Mouse (Mus musculus) heart, adult 2 months (tissue): ENCODE results near the gene Ptdss2. TPM values are rescaled to one million over a fixed set of nuclear protein-coding genes. Genes with fewer than 3 reads are reported as not detected.

Experiments
- DNase-seq, 2 experiments: peaks; one replicate each; pipeline ENCODE4 v3.0.0; 2021
- H3K27ac ChIP-seq: fragments of 200-600 bp; 2 replicates; pipeline ENCODE4 v1.8.1; 2022
- H3K27me3 ChIP-seq: fragments of 200-500 bp; 2 replicates; pipeline ENCODE4 v1.6.1; 2012; ENCODE audit warnings: mild to moderate bottlenecking, low read length, inconsistent platforms, mixed read lengths; ENCODE audit not compliant: control insufficient read depth, insufficient read depth
- H3K36me3 ChIP-seq: fragments of 200-500 bp; 2 replicates; pipeline ENCODE4 v1.6.1; 2012; ENCODE audit warnings: low read length, inconsistent platforms; ENCODE audit not compliant: control insufficient read depth, insufficient read depth
- H3K4me1 ChIP-seq: fragments of 200-500 bp; 2 replicates; pipeline ENCODE4 v1.6.1; 2011; ENCODE audit warnings: low read length; ENCODE audit not compliant: control insufficient read depth, insufficient read depth
- H3K4me3 ChIP-seq: fragments of 200-600 bp; 2 replicates; pipeline ENCODE4 v1.8.1; 2022
- H3K79me2 ChIP-seq: fragments of 200-500 bp; replicated peaks from 2 replicates; pipeline ENCODE4 v1.6.1; 2012; ENCODE audit warnings: mild to moderate bottlenecking, inconsistent platforms, low read length, moderate library complexity, mixed read lengths; ENCODE audit not compliant: control insufficient read depth, insufficient read depth
- H3K9ac ChIP-seq: fragments of 200-500 bp; 2 replicates; pipeline ENCODE4 v1.6.1; 2012; ENCODE audit warnings: low read depth, mild to moderate bottlenecking, control low read depth, inconsistent platforms, low read length, mixed read lengths
- CTCF ChIP-seq: fragments of 200-600 bp; IDR thresholded peaks from 2 replicates; pipeline ENCODE4 v1.8.1; 2022; ENCODE audit warnings: antibody characterized with exemption, mild to moderate bottlenecking, moderate library complexity
- EP300 ChIP-seq: fragments of 200-500 bp; IDR thresholded peaks from 2 replicates; pipeline ENCODE4 v1.6.1; 2011; ENCODE audit warnings: low read depth, low read length, control low read depth; ENCODE audit not compliant: insufficient read depth
- POLR2A ChIP-seq: fragments of 200-500 bp; IDR thresholded peaks from 2 replicates; pipeline ENCODE4 v1.6.1; 2011; ENCODE audit warnings: mild to moderate bottlenecking, low read depth, low read length, control low read depth; ENCODE audit not compliant: insufficient read depth
- WGBS: fragments of 180-500 bp; shearing (Covaris S2); methylation state at CpG from one replicate; pipeline ENCODE4 v1.1.7; 2018; 5-methylcytosine and 5-hydroxymethylcytosine counted together
- intact Hi-C: fragments of 180-260 bp; cut with DNase I; formaldehyde crosslinking; loops from one replicate; pipeline ENCODE4 v1.15.1; 2025
- long read RNA-seq: library from polyadenylated mRNA; stranded (forward); transcript quantifications from one replicate; pipeline ENCODE4 v2.0.0, GENCODE M21; 2021
- polyA plus RNA-seq: library from polyadenylated mRNA; depleted of rRNA; stranded (reverse); fragments of >200 nt; gene quantifications from 2 replicates; pipeline ENCODE4 v1.2.3, GENCODE M21; 2012; rRNA removed
- total RNA-seq, 2 experiments: library from RNA; stranded (reverse); gene quantifications; 2 replicates each; pipeline ENCODE4 v1.2.3; 2021

The Ptdss2 gene
- total RNA-seq (10 to 100 TPM; 25.9 to 29.7 TPM), polyA plus RNA-seq (22.4 and 39.2 TPM in 2 replicates)
- long read RNA-seq, transcript Ptdss2-201 (12 exons, 3,624 nt): major isoform, 18 of 23 reads
- long read RNA-seq, partial matches to known transcripts: 1 of 23 reads
- long read RNA-seq, other reads (novel, unspliced or antisense): 4 of 23 reads

- Histone ChIP-seq H3K36me3 (no peaks in the 10 kb centered on the region), H3K4me1 (peaks cover 3% of the 10 kb centered on the region; the same call in 1 of the 2 replicates), H3K27ac (peak within 1 kb of the TSS; percentile 85), H3K9ac (peak within 1 kb of the TSS; percentile 77), H3K4me3 (peak within 1 kb of the TSS; percentile 77), H3K27me3 (no peaks in the 10 kb centered on the region), H3K79me2 (no peaks in the 10 kb centered on the region)
- intact Hi-C loops: loop anchor here (1.0 to 2.0 kb wide), 2 partner anchors 26 to 51 kb away; partner anchors contain the start of gene Rnh1
- 26% methylated on average over 14 of the region's 14 CpGs for WGBS
- DNase-seq: peak; percentile 56 to 62
- TF ChIP-seq CTCF: no peak
- 0 out of 2 replicates have a peak, but pooled peaks have one; percentile 37 for TF ChIP-seq POLR2A
- TF ChIP-seq EP300: no peak
Observed at GRCm38 (mm10) chr7:141122245-141122644, at the start of gene Ptdss2. Gene Ptdss2, plus strand, starts transcription at chr7:141122382.

GRCm38 (mm10) chr7:141073782-141074181 is 48.4 kb upstream of the Ptdss2 start:
- Histone ChIP-seq H3K27ac (no peak overlapping the region), H3K9ac (no peak overlapping the region), H3K79me2 (no peaks in the 10 kb centered on the region), H3K4me1 (no peaks in the 10 kb centered on the region; the same call in 1 of the 2 replicates), H3K36me3 (no peaks in the 10 kb centered on the region), H3K4me3 (no peak overlapping the region), H3K27me3 (peaks cover 3% of the 10 kb centered on the region; the same call in 1 of the 2 replicates)
- no peak for TF ChIP-seq EP300
- no peak for TF ChIP-seq CTCF
- no peak for TF ChIP-seq POLR2A
- 69% methylated on average over 4 of the region's 4 CpGs for WGBS
- DNase-seq: no peak
- intact Hi-C loops: loop anchor here (5.0 kb wide), 1 partner anchor 104 kb away; no protein-coding TSS in a partner anchor

GRCm38 (mm10) chr7:141077841-141078240 is 44.3 kb upstream of the Ptdss2 start, which contains the start of gene Pkp3:
Gene Pkp3, plus strand, starts transcription at chr7:141078218.
- H3K4me1 ChIP-seq: no peaks in the 10 kb centered on the region
- no peak for DNase-seq
- H3K27me3 ChIP-seq: no peaks in the 10 kb centered on the region
- 93% methylated on average over 15 of the region's 15 CpGs for WGBS
- H3K79me2 ChIP-seq: no peaks in the 10 kb centered on the region
- no peak within 1 kb of the TSS for H3K9ac ChIP-seq
- no peak within 1 kb of the TSS for H3K4me3 ChIP-seq
- intact Hi-C loops: no loop called here
- no peak for TF ChIP-seq EP300
- TF ChIP-seq POLR2A: no peak
- TF ChIP-seq CTCF: no peak
- H3K27ac ChIP-seq: no peak within 1 kb of the TSS
- no peaks in the 10 kb centered on the region for H3K36me3 ChIP-seq

- Histone ChIP-seq H3K79me2 (no peaks in the 10 kb centered on the region), H3K4me1 (no peaks in the 10 kb centered on the region), H3K4me3 (no peak overlapping the region), H3K9ac (no peak overlapping the region), H3K27ac (no peak overlapping the region), H3K27me3 (no peaks in the 10 kb centered on the region), H3K36me3 (no peaks in the 10 kb centered on the region)
- TF ChIP-seq CTCF: no peak
- no peak for TF ChIP-seq EP300
- no peak for TF ChIP-seq POLR2A
- DNase-seq: no peak
- intact Hi-C loops: no loop called here
- WGBS: 80% methylated on average over 4 of the region's 4 CpGs
Observed at GRCm38 (mm10) chr7:141078876-141079275, 43.3 kb upstream of the Ptdss2 start.

- no peak for DNase-seq
- Histone ChIP-seq H3K79me2 (no peaks in the 10 kb centered on the region), H3K4me1 (no peaks in the 10 kb centered on the region), H3K36me3 (no peaks in the 10 kb centered on the region), H3K27me3 (no peaks in the 10 kb centered on the region), H3K4me3 (no peak overlapping the region), H3K27ac (no peak overlapping the region), H3K9ac (no peak overlapping the region)
- 37% methylated on average over 34 of the region's 34 CpGs for WGBS
- intact Hi-C loops: no loop called here
- TF ChIP-seq CTCF: no peak
- no peak for TF ChIP-seq POLR2A
- no peak for TF ChIP-seq EP300
Observed at GRCm38 (mm10) chr7:141079481-141080449, 42.4 kb upstream of the Ptdss2 start.
